Mouse (Mus musculus) liver, embryonic 15.5 days (tissue): ENCODE data around the gene Tmem247. TPM values are rescaled to one million over a fixed set of nuclear protein-coding genes. Genes with fewer than 3 reads are reported as not detected.

Experiments used
- ATAC-seq: fragments of 200-750 bp; cut with Nextera tagmentation; 2 replicates; pipeline ENCODE4 v1.8.0; 2017; ENCODE audit warnings: moderate number of reproducible peaks, mild to moderate bottlenecking, moderate library complexity; ENCODE audit not compliant: insufficient read depth
- H3K27ac ChIP-seq: fragments of 300-500 bp; sonication (generic); replicated peaks from 2 replicates; pipeline ENCODE4 v1.5.1; 2015; ENCODE audit warnings: mild to moderate bottlenecking, inconsistent platforms
- H3K27me3 ChIP-seq: fragments of 300-500 bp; sonication (generic); 2 replicates; pipeline ENCODE4 v1.6.1; 2015; ENCODE audit warnings: mild to moderate bottlenecking, inconsistent platforms
- H3K36me3 ChIP-seq: fragments of 300-500 bp; sonication (generic); replicated peaks from 2 replicates; pipeline ENCODE4 v1.6.1; 2015; ENCODE audit warnings: moderate library complexity, mild to moderate bottlenecking, inconsistent platforms
- H3K4me1 ChIP-seq: fragments of 300-500 bp; sonication (generic); replicated peaks from 2 replicates; pipeline ENCODE4 v1.6.1; 2015; ENCODE audit warnings: inconsistent platforms
- H3K4me2 ChIP-seq: fragments of 300-500 bp; sonication (generic); 2 replicates; pipeline ENCODE4 v1.6.1; 2015; ENCODE audit warnings: moderate library complexity, mild to moderate bottlenecking, inconsistent platforms
- H3K4me3 ChIP-seq: fragments of 300-500 bp; sonication (generic); replicated peaks from 2 replicates; pipeline ENCODE4 v1.5.1; 2015; ENCODE audit warnings: mild to moderate bottlenecking, inconsistent platforms
- H3K9ac ChIP-seq: fragments of 300-500 bp; sonication (generic); 2 replicates; pipeline ENCODE4 v1.6.1; 2015; ENCODE audit warnings: moderate library complexity, mild to moderate bottlenecking, inconsistent platforms
- H3K9me3 ChIP-seq: fragments of 300-500 bp; sonication (generic); replicated peaks from 2 replicates; pipeline ENCODE4 v1.6.1; 2016; ENCODE audit warnings: inconsistent platforms
- whole genome bisulfite sequencing: fragments of 180-500 bp; shearing (Covaris S2); methylation state at CpG from one replicate; pipeline ENCODE4 v1.1.7; 2015; ENCODE audit warnings: mixed read lengths; ENCODE audit not compliant: insufficient replicate concordance; 5-methylcytosine and 5-hydroxymethylcytosine counted together
- polyA plus RNA-seq: library from polyadenylated mRNA; unstranded; fragments of >200 nt; fragmentation: Nextera tagmentation; extraction: Ambion mirVana; gene quantifications from 2 replicates; pipeline ENCODE4 v1.2.1, GENCODE M21; 2015

Gene Tmem247
- polyA plus RNA-seq, 1 experiment from 2014 or later, result not detected

- no peak for ATAC-seq
- Histone ChIP-seq H3K9ac (no peak overlapping the region), H3K27ac (no peak overlapping the region), H3K27me3 (peaks cover 1% of the 10 kb centered on the region; the same call in 1 of the 2 replicates), H3K4me3 (no peak overlapping the region), H3K9me3 (no peaks in the 10 kb centered on the region), H3K4me1 (peaks cover 11% of the 10 kb centered on the region), H3K36me3 (no peaks in the 10 kb centered on the region), H3K4me2 (no peak overlapping the region)
- 75% methylated on average over 15 of the region's 15 CpGs for whole genome bisulfite sequencing
Measured at GRCm38 (mm10) chr17:86970026-86970750, 53.0 kb downstream of the Tmem247 start.

GRCm38 (mm10) chr17:86971036-86971435 lies 53.9 kb downstream of the Tmem247 start:
- Histone ChIP-seq H3K36me3 (no peaks in the 10 kb centered on the region), H3K4me2 (no peak overlapping the region), H3K4me3 (no peak overlapping the region), H3K27ac (no peak overlapping the region), H3K9ac (no peak overlapping the region), H3K9me3 (no peaks in the 10 kb centered on the region), H3K4me1 (peaks cover 11% of the 10 kb centered on the region), H3K27me3 (no peaks in the 10 kb centered on the region)
- ATAC-seq, result no peak
- WGBS, result 56% methylated on average over 5 of the region's 5 CpGs

- Histone ChIP-seq H3K4me3 (no peak overlapping the region), H3K27ac (no peak overlapping the region), H3K27me3 (no peaks in the 10 kb centered on the region), H3K4me1 (peaks cover 11% of the 10 kb centered on the region), H3K36me3 (no peaks in the 10 kb centered on the region), H3K9me3 (no peaks in the 10 kb centered on the region), H3K4me2 (no peak overlapping the region), H3K9ac (no peak overlapping the region)
- WGBS, result 66% methylated on average over 7 of the region's 7 CpGs
- no peak for ATAC-seq
Measured at GRCm38 (mm10) chr17:86971860-86972259, 54.7 kb downstream of the Tmem247 start.

Other genes starting within 250 kb of the Tmem247 start
- gene Epas1, start 163.6 kb upstream of the Tmem247 start, polyA plus RNA-seq, result 2.6 and 2.8 TPM in 2 replicates
- not detected in 2 replicates for gene Atp6v1e2, start 30.5 kb downstream of the Tmem247 start, polyA plus RNA-seq
- 1.4 TPM in 2 replicates for gene Rhoq, start 45.7 kb downstream of the Tmem247 start, polyA plus RNA-seq
- gene Pigf, start 108.1 kb downstream of the Tmem247 start, polyA plus RNA-seq, result 10.7 and 11.2 TPM in 2 replicates
- gene Cript, start 108.2 kb downstream of the Tmem247 start, polyA plus RNA-seq, result 50.9 and 62.5 TPM in 2 replicates
- 1.9 and 2.3 TPM in 2 replicates for gene Socs5, start 190.3 kb downstream of the Tmem247 start, polyA plus RNA-seq